Mouse (Mus musculus): Measurements from ENCODE around the gene Ccr1l1.
"Not testable (repeated sequence)": the region's sequence is repeated elsewhere in the genome, so short reads cannot be mapped to it uniquely, and the experiment has no call there.

Gene Ccr1l1

DNA sequence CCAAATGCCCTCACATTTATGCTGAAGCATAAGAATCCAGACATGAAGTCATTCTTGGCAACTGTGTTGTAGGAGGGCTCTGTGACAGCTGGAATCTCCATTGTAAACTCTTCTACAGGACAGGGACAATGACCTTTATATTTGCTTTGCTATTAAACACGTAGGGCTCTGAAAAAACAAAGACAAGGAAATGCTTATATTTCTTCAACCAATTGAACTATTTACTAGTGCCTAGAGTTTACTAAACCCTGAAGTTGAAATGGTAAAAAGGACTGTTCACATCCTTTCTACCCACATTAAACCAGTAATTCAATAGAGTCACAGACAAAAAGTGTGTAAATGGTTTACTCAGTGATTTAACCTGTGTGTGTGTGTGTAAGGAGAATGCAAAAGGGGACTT, at the start of gene Ccr1l1:
Gene Ccr1l1, minus strand, starts transcription at position 101 of the 400 bp plus-strand sequence.
- no peak for DNase-seq (ENCODE audit: low spot score in 2 of 2)

DNA sequence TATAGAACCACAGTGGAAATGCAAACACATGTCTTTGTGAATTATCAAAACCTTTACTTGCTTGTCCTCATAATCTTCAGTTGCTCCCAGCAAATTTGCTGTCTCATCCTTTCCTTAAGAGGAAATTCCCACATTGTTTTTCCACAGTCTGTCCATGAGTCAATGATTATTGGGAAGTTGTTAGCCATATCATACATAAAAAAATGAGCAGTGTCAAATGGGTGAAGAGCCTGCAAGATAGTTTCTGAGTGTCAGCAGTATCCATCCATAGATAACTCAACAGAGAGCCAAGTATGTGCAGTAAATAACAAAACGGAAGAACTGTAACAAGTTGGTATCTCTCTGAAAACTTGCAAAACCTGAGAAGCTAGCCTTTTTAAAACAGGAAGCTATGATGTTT, 43.5 kb upstream of the Ccr1l1 start, which contains the start of gene Ccr3:
Gene Ccr3, plus strand, starts transcription at position 301 of the 400 bp plus-strand sequence.
- DNase-seq (ENCODE audit: low spot score in 2 of 2), result no peak

DNA sequence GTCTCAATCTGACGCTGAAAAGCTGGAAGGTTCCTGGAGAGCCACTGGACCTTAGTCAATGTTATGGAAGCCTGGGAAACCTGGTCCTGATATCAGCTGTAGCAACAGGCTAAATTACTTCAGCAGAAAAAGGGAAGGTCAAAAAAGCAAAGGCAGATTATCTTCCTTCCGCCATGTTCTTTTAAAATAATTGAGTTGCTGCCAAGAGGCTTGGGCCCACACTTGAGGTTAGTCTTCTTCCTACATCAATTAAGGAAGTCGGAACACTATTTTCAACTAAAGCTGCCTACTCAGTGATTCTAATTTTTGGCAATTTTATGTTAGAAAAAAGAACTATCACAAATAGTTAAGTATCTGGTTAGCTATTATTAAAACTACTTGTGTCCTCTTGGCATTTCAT, 41.7 kb upstream of the Ccr1l1 start:
- no peak for DNase-seq (ENCODE audit: low spot score in 2 of 2)

DNA sequence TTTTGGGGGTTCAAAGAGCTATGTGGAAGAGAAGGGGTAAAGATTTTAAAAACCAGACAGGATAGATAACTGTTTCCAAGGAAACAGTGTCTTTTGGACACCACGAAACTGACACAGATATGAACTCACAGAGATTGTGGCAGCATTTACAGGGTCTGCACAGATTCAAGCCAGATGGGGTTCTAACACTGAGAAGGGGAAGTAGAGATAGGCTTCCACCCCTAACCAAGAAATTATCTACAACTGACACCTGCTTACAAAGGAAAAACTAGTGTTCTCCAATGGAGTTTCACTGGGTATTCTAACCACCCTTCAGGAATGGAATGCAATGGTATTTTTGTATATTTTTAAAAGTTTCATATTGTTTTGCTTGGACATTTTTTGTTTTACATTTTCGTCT, 37.8 kb upstream of the Ccr1l1 start:
- no peak for DNase-seq (ENCODE audit: low spot score in 2 of 2)

DNA sequence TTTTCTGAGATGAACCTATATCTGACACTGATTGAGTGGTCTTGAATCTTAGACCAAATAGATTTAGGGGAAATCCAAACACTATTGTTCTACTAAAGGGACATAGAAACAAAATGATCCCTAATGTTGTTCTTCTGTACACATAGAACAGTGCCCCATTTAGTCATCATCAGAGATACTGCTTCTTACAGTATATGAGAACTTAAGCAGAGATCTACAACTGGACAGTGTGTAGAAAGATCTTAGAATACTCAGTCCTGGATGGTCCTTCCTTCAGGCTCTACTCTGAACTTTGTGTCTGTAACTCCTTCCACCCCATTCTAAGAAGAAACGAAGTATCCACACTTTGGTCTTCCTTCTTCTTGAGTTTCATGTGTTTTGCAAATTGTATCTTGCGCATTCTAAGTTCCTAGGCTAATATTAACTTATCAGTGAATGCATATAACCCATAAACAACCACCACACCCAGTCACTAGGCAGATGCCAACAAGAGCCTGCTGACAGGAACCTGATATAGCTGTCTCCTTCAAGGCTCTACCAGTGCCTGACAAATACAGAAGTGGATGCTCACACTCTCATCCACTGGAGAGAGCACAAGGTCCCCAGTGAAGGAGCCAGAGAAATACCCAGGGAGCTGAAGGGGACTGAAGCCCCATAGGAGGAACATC, 36.9 kb upstream of the Ccr1l1 start:
- DNase-seq (ENCODE audit: low spot score in 2 of 2), result no peak

DNA sequence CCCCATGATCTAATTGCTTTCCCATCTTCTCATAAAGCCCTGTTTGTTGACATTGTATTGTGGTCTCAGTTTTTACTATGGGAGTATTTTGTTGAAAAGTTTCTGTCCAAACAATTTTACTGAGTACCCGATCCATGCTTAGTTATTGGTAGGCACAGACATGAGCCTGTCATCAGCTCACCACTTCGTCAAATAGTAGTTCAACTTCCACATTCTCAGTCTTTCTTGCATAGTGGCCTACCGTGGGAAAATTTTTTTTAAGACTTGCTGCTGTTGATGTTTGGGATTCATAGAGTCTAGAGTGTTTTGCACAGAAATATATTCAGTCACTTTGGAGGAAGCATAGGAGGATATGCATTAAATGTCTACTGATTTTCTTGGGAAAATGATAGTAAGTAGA, 35.1 kb upstream of the Ccr1l1 start:
- no peak for DNase-seq (ENCODE audit: low spot score in 2 of 2)

DNA sequence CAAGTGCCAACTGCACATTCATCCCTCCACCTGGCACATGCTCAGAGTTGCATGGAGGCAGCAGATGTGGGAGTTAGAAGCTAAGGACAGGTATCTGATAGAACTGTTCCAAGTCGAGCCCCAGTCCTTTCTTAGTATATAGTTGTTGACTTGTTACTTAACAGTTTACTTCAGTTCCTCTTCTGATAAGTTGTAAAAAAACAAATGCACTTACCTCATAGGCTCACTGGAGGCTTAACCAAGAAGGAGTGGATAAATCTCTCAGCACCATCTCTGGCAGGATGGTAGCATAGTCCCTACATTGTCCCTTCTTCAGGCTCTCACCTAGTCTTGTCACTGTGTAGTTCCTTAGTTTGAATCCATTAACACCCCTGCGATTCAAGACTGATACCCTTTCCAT, 34.5 kb upstream of the Ccr1l1 start:
- no peak for DNase-seq (ENCODE audit: low spot score in 2 of 2)

DNA sequence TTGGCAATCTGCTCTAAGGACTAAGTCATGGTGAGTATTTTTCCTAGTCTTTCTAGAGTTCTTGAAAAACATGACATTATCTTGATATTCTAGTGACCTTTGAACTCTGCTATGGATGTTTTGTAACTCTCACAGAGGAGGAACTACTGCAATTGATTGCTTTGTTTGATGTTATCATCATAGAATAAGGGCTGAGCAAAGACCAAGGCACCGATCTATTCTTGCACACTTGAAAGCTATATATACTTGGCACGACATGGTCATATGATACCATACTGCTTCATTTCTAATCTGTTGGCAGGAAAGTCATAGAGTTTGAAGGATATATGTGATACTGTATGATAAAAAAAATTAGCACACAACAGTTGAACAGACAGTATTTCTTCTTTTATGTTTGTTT, 21.6 kb upstream of the Ccr1l1 start:
- DNase-seq (ENCODE audit: low spot score in 2 of 2), result no peak

DNA sequence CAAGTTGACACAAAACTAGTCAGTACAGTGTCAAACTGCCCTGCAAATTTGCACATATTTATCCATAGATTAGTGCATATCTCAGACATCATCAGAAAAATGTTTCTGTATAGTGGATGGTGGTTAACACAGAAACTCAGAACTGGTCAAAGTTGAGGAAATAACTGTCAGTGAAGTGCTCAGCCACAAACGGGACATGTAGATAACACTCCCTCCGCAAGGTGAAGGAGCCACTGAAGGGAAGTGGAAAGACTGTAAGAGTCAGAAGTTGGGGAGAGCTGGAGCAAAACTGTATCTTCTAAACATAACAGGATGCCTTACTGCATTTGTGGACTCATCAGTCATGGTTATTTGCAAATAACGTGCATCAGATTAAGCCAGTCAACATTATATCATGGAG, 19.5 kb upstream of the Ccr1l1 start:
- no peak for DNase-seq (ENCODE audit: low spot score in 2 of 2)

DNA sequence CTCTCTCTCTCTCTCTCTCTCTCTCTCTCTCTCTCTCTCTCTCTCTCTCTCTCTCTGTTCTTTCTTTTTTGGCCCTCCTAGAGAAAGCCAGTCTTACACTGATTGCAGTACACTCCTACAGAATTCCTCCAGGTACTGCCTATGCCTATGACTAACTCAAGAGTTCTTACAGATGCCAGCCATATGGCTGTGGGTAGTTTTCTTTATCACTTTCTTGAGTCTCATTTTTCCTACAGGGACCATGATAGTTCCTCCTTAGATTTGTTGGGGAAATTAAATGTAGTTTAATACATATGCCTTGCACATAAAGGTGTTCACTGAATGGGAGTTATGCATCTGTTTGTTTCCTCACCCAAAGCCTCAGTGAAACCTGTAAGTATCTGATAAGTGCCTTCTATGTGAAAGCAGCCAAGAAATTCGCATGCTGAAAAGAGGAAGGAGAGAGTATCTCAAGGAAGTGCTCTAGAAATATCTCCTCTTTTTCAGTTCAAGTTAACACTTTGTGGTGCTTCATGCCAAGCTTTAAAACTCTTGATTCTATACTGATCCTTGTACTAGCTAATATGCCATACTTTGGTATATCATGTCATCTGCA, 13.2 kb upstream of the Ccr1l1 start:
- DNase-seq (ENCODE audit: low spot score in 2 of 2), result peak in 1 of 2 experiments; percentile 35

DNA sequence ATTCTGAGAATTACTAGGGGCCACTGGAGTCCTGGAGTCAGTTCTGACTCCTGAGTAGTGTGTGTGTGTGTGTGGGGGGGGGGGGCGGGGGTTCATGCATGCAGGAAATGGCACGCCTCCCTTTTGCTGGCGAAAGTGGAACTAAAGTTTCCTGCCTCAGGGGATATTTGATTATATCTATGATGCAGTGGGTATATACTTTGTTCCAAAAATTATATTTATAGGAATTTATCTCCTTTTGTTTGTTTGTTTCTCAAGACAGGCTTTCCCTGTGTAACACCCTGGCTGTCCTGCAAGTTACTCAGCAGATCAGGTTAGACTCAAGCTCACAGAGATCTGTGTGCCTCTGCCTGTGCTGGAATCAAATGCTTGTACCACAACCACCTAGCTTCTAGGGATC, 11.5 kb upstream of the Ccr1l1 start:
- DNase-seq (ENCODE audit: low spot score in 2 of 2), result no peak

DNA sequence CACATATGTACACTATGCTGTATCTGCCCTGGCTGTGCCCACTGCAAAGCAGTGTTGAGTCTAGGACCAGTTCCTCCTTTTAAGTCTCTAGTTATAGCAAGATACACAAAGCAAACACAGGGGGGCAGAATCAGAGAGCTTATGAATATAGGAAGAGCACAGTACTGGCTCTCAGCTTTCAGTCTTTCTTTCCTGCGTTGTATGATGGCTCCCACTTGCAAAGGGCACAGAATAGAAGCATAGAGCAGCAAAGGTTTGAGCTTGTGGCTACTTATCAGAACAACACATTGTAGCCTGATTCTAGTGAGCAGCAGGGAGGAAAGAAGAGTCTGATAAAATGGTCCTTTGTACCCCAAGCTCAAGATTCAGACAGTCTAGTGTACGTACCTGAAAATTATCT, 8.0 kb upstream of the Ccr1l1 start:
- DNase-seq (ENCODE audit: low spot score in 2 of 2), result peak in 1 of 2 experiments; percentile 2

DNA sequence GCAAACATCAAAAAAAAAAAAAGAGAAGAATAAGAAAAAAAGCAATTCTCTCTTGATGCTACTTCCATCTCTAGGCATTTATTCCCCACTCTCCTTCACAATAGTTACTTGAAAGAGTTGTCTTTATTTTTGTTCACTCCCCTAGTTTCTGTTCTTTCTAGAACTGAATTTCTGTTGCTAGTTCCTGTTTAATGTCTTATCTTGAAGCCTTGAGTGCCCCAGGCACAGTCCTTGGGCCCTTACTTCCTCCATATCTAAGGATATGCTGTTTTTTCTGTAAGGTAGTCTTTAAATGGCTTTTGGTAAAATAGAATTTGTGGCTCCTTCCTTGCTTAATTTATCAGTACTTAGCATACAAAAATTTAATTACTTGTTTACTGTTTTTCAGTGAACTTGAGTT, 6.7 kb upstream of the Ccr1l1 start:
- no peak for DNase-seq (ENCODE audit: low spot score in 2 of 2)

DNA sequence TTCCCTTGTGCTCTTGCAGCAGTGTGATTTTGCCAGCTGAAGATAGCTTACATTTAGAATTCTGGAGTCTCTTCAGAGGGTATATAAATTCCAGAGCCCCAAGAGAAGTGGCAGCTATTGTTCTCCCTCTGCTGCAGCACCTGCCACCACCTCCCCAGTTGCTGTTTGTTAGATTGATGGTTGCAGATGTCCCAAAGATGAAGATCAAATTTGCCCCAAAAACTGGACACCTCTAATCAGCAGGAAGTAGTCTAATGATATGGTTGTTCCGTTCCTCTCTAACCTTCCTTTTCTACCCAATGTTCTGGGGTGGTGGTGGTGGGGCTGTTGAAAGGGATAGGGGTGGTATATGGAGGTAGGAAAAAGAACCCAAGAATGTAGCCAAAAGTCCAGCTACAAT, 4.5 kb upstream of the Ccr1l1 start:
- DNase-seq (ENCODE audit: low spot score in 2 of 2), result no peak

DNA sequence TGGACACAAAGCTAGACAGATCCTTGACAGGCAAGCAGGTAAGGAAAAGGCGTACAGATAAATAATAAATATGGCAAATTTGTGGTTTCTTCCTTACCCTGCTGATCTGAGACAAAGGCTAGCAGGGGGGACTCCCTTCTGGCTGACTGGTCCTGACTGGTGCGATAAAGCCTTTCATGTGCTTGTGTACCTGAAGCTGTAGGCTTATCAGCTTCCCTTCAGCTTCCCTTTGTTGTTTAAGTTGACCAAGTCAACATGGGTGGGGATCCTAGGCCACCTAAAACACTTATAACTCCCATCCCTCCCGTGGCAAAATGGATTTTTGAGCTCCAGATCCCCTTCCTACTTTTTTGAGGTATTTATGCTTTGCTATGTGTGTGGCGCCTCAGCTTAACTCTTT, 3.7 kb upstream of the Ccr1l1 start:
- DNase-seq (ENCODE audit: low spot score in 2 of 2), result no peak

DNA sequence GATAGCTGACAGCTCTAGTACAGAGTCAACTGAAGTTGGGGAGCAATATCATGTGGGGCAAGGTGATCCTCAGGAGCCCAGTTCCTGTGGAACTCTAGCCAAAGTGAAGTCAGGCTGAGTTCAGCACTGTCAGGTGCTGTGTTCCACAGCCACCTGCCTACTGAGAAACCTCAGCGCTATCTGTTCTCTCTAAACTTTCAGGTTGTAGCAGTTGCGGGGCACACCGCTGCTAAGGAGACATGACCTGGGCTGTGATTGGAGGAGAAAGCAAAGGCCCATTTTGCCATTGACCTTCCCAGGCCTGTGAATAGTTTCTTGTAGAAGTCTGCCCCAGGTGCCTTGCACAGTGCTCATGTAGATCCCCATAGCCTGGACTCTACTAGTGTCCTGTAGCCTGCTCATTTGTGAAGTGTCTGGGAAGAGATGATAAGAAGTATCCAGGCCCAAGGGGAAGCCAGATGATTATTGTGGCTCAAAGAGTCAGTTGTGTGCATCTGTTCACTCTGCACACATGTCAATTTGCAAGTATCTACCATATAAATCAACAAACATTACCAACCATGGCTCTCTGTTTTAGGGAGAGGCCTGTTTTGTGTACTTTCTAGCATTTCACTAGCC, 2.8 kb upstream of the Ccr1l1 start:
- not testable (repeated sequence) for DNase-seq (ENCODE audit: low spot score in 2 of 2)

DNA sequence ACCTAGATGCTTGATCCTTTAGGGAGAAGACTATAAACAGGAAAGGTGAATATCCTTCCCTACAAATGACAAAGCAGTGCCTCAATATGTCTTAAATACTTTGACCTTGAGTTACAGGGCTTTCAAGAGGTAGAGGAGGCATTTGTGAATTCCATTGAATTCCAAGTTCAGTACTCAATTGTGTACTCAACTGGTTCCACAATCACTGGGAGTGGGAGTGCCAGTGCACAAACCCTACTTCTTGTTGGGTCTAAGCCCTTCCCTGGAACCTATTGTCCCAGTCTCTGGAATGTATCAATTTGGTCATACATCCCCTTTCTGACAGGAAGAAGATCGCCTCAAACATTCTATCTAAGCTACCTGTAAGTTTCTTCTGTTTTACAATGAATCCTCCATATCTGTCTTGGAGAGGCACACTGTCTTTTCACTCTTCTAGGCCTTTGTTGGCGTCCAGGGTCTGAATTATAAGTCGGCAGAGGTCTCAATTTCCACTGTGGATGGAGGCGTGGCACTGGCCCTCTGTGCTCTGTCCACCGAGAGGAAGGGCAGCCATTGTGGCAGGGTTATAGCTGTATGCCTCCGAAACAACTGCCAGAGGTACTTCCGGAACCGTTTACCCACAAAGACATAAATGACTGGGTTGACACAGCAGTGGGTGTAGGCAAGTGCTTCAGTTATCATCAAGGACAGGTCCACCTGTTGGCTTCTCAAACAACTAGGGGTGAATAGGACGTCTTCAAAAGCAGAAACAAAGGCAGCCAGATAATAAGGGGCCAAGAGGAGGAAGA, 1.1 kb downstream of the Ccr1l1 start:
- no peak for DNase-seq (ENCODE audit: low spot score in 2 of 2)

DNA sequence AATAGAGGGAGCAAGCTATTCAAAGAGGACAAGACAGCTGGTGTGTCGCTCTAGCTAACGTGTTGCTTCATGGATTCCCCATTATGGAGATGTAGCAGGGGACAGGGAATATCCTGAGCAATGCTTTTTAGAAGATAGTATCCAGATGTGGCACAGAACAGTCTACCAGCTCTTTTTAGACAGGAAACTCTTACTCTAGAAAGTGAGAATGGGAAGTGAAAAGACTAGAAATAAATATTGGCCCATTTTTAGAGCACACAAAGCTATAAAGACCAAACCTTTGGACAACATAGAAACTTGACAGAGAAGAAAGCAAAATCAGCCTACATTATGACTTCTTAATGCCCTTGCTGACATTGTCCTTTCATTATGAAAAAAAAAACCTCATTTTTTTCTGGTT, 2.6 kb downstream of the Ccr1l1 start:
- no peak for DNase-seq (ENCODE audit: low spot score in 2 of 2)

DNA sequence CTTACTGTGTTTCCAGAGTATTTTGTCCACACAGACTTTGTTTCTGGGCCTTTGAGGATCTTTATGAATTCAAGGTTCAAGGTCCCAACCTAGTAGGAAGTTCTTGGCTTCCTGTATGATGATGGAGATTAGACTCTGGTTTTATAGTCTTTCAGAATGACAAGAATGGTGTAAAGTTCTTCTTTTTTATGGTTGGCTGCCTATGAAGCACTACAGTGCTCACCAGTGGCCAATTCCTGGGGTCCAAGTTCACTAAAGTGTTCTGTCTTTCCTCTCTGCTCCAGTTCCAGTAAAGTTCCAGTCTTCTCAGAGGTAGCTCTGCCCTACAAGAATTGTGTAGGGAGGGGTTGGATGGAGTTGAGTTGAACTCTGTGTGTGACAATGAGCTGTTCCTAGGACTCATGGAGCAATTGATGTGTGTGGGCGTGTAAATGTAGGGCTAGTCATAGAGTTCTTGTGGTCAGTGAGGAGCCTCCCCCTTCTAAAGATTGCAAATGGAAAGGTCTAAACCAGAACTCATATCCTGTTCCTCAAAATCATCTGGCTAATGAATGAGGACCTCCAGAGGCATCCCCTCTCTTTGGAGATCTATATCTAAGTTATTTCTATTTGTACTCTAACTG, 9.8 kb downstream of the Ccr1l1 start, which contains the start of gene Ccr1:
Gene Ccr1, minus strand, starts transcription at position 403 of the 623 bp plus-strand sequence.
- DNase-seq (ENCODE audit: low spot score in 2 of 2), result no peak

DNA sequence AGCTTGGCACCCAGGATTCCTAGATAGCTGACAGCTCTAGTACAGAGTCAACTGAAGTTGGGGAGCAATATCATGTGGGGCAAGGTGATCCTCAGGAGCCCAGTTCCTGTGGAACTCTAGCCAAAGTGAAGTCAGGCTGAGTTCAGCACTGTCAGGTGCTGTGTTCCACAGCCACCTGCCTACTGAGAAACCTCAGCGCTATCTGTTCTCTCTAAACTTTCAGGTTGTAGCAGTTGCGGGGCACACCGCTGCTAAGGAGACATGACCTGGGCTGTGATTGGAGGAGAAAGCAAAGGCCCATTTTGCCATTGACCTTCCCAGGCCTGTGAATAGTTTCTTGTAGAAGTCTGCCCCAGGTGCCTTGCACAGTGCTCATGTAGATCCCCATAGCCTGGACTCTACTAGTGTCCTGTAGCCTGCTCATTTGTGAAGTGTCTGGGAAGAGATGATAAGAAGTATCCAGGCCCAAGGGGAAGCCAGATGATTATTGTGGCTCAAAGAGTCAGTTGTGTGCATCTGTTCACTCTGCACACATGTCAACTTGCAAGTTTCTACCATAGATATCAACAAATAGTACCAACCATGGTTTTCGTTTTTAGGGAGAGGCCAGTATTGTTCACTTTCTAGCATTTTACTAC, 11.2 kb downstream of the Ccr1l1 start:
- DNase-seq (ENCODE audit: low spot score in 2 of 2), result not testable (repeated sequence)

DNA sequence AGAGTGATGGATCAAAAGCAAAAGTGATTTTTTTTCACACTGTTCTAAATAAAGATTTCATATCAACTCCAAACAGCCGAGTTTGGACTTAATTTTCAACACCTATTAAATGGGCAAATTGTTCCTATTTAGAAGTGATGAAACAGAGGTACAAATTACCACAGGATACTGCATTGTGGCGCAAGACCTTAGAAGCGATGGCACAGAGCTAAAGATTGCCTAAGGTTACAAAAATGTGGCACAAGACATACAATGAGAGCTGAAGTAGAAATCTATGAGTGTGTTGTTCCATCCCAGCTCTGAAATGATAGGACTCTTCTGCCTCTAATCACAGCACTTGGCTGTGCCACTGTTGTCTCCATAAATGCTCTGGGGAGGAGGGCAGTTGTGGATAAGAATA, 13.4 kb downstream of the Ccr1l1 start:
- DNase-seq (ENCODE audit: low spot score in 2 of 2), result no peak

All from right cerebral cortex, postnatal 36 days (tissue).